Mouse (Mus musculus) brown adipose tissue, adult 24 weeks (tissue): ENCODE results near the gene Armc5. TPM values are rescaled to one million over a fixed set of nuclear protein-coding genes. Genes with fewer than 3 reads are reported as not detected.

Source experiments
- polyA plus RNA-seq: library from polyadenylated mRNA; stranded (reverse); fragments of >200 nt; gene quantifications from 2 replicates; pipeline ENCODE4 v1.2.4, GENCODE M21; 2012; ENCODE audit not compliant: missing spikeins, insufficient read depth, insufficient read length

Gene Armc5
- polyA plus RNA-seq, 1 experiment = 2.1 TPM

Other genes starting within 250 kb of the Armc5 start
- 0.79 and 3.6 TPM in 2 replicates for gene Pycard, start 243.5 kb upstream of the Armc5 start, polyA plus RNA-seq
- gene Trim72, start 233.4 kb upstream of the Armc5 start, polyA plus RNA-seq = 0.48 and 2.6 TPM in 2 replicates
- gene Itgam, start 174.7 kb upstream of the Armc5 start, polyA plus RNA-seq = 4.6 and 6.0 TPM in 2 replicates
- not detected in 2 replicates for gene Gm49368, start 174.7 kb upstream of the Armc5 start, polyA plus RNA-seq
- gene Itgax, start 107.8 kb upstream of the Armc5 start, polyA plus RNA-seq = 0.75 TPM in 1 of 2 replicates, not detected in the other
- not detected in 2 replicates for gene Itgad, start 83.0 kb upstream of the Armc5 start, polyA plus RNA-seq
- gene Cox6a2, start 31.0 kb upstream of the Armc5 start, polyA plus RNA-seq = 45.2 and 76.4 TPM in 2 replicates
- gene 9130023H24Rik, start 689 bp downstream of the Armc5 start, polyA plus RNA-seq = 2.5 and 3.3 TPM in 2 replicates
- gene Tgfb1i1, start 9.5 kb downstream of the Armc5 start, polyA plus RNA-seq = 4.5 and 5.5 TPM in 2 replicates
- not detected in 2 replicates for gene Slc5a2, start 28.3 kb downstream of the Armc5 start, polyA plus RNA-seq
- 7.6 and 9.8 TPM in 2 replicates for gene BC017158, start 60.8 kb downstream of the Armc5 start, polyA plus RNA-seq
- gene Rgs10, start 181.4 kb downstream of the Armc5 start, polyA plus RNA-seq = 9.6 and 9.9 TPM in 2 replicates
- gene Tial1, start 224.4 kb downstream of the Armc5 start, polyA plus RNA-seq = 38.1 and 43.4 TPM in 2 replicates